Mouse (Mus musculus): ENCODE results near the gene Rgcc.

Gene Rgcc

DNA sequence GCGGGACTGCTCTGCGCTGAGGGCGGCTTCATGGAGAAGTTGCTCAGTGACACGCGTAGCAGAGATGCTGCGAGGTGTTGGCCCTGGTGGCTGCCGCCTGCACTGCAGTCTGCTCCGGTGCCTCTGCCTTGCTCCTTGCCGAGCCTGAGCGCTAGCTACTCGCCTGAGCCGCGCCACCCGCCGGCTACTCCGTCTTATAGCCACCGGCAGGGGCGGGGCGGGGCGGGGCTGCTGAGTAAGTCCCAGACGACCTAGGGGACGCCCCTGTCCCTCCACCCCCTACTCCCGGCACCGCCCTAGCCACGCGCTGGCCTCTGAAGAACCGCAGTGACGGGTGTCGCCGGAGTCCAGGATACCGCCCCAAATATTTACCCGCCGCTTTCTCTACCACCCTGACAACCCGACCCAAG, at the start of gene Rgcc:
Rgcc (minus strand) TSS at position 180 of the 410 bp plus-strand sequence.
- in situ Hi-C loops (cut with MboI, MseI): loop anchor here in 1 of 2 experiments (10.0 kb wide), 1 partner anchor 177 kb away; no protein-coding TSS in a partner anchor

- in situ Hi-C loops (cut with MboI, MseI): no loop called here
These were observed 44.9 kb upstream of the Rgcc start for GRCm38 (mm10) chr14:79346384-79346783.

- in situ Hi-C loops (cut with MboI, MseI): loop anchor here in 1 of 2 experiments (10.0 kb wide), 1 partner anchor 49 kb away; no protein-coding TSS in a partner anchor
These were observed 34.2 kb upstream of the Rgcc start for GRCm38 (mm10) chr14:79335613-79336012.

DNA sequence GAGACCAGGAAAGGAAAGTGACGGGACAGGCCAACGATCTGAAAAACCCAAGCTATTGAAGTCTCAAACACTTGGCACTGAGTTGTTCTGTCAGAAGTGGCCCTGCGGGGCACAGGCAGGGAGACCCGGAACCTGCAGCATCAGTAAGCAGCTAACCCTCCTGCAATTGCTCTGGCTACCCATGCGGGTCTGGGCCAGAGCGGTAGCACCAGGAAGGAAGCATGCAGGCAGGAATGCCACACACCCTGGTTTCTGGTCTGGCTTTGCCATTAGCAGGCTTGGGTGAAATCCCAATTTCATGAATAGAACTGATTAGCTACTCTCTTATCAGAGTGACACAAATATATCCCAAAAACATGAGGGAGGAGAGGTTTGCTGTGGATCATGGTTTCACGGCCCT, 30.5 kb upstream of the Rgcc start:
- in situ Hi-C loops (cut with MboI, MseI): loop anchor here in 1 of 2 experiments (10.0 kb wide), 1 partner anchor 53 kb away; no protein-coding TSS in a partner anchor

- in situ Hi-C loops (cut with MboI, MseI): loop anchor here in 1 of 2 experiments (10.0 kb wide), 1 partner anchor 54 kb away; no protein-coding TSS in a partner anchor
These were observed 29.6 kb upstream of the Rgcc start for GRCm38 (mm10) chr14:79330944-79331561.

GRCm38 (mm10) chr14:79327033-79327432, 25.6 kb upstream of the Rgcc start:
- in situ Hi-C loops (cut with MboI, MseI): loop anchor here (10.0 kb wide), 2 partner anchors 652 to 662 kb away; no protein-coding TSS in a partner anchor

- in situ Hi-C loops (cut with MboI, MseI): loop anchor here (5.0 to 10.0 kb wide), 3 partner anchors 197 to 659 kb away; no protein-coding TSS in a partner anchor
These were observed 22.8 kb upstream of the Rgcc start for GRCm38 (mm10) chr14:79324112-79324840.

GRCm38 (mm10) chr14:79321881-79322280, 20.4 kb upstream of the Rgcc start:
- in situ Hi-C loops (cut with MboI, MseI): loop anchor here (5.0 to 10.0 kb wide), 3 partner anchors 195 to 657 kb away; no protein-coding TSS in a partner anchor

DNA sequence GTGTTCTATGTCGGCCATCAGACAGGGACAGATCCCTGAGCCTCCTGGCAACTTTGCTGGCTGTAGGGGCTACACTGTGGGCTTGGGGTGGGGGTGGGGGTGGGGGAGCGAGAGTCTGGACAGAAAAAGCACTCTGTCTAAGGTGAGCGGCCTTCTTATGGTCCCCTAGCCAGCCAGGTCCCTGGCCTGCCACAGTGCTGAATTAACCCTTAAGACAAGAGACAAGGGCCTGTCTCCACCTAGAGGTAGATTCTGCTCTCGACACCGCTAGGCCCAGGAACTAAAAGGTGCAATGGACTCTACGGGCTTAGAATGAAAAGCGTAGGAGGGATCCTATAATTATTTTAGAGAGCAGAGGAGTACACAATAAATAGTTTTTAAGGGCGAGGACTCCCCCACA, 19.7 kb upstream of the Rgcc start:
- in situ Hi-C loops (cut with MboI, MseI): loop anchor here (5.0 to 10.0 kb wide), 3 partner anchors 194 to 656 kb away; no protein-coding TSS in a partner anchor

- in situ Hi-C loops (cut with MboI, MseI): no loop called here
These were observed 16.2 kb upstream of the Rgcc start for GRCm38 (mm10) chr14:79317602-79318001.

GRCm38 (mm10) chr14:79315877-79316276, 14.4 kb upstream of the Rgcc start:
- in situ Hi-C loops (cut with MboI, MseI): no loop called here

- in situ Hi-C loops (cut with MboI, MseI): no loop called here
These were observed 13.0 kb upstream of the Rgcc start for GRCm38 (mm10) chr14:79314245-79315010.

DNA sequence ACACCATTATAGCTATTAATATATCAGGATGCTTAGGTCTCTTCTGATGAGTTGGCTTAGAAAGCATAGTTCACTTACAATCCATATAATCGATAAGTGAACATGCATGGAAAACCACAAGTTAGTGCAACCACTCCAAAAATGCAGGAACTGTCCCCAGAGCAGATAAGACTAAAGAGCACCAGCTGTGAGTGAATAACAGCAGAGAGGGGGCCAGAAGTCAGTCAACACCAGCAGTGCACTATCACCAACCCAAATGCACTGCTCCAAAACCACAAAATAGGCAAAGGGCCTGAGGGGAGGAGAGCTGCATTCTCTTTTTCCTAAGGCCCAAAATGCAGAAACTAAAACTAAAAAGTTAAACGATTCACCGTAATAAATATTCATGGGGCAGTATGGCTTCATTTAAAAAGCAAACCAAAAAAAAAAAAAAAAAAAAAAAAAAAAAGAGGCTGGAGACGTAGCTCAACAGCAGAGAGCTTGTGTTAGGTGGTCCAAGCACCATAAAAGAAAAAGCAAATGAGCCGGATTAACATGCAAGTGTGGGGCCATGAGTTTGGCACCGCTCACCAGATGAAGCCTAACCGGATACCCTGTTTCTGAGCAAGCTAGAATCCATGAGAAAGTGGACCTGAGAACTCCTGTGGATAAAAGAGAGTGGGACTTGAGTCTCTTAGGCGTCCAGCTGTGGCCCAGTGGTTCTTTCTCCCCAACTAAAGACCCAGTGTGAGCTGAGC, 12.2 kb upstream of the Rgcc start:
- in situ Hi-C loops (cut with MboI, MseI): no loop called here

GRCm38 (mm10) chr14:79312719-79313118, 11.3 kb upstream of the Rgcc start:
- in situ Hi-C loops (cut with MboI, MseI): no loop called here

GRCm38 (mm10) chr14:79311918-79312454, 10.5 kb upstream of the Rgcc start:
- in situ Hi-C loops (cut with MboI, MseI): no loop called here

GRCm38 (mm10) chr14:79309115-79309514, 7.7 kb upstream of the Rgcc start:
- in situ Hi-C loops (cut with MboI, MseI): loop anchor here in 1 of 2 experiments (10.0 kb wide), 1 partner anchor 184 kb away; no protein-coding TSS in a partner anchor

DNA sequence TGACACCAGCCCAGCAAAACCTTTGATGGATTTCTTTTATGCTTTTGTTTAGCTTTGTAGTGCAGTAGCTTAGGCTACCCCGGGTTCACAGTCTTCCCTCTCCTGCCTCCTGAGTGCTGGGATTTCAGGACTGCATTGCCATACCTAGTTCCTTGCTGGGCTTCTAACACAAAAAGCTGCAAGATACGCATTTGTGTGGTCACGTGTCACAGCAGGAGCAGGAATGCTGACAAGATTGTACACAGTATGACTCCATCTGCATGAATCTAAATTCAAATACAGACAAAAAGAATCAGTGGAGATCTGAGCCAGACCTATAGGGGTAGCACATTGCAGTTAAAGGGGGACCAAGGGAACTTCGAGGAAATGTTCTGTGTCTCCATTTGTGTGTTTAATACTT, 6.9 kb upstream of the Rgcc start:
- in situ Hi-C loops (cut with MboI, MseI): loop anchor here in 1 of 2 experiments (10.0 kb wide), 1 partner anchor 184 kb away; no protein-coding TSS in a partner anchor

- in situ Hi-C loops (cut with MboI, MseI): loop anchor here in 1 of 2 experiments (10.0 kb wide), 1 partner anchor 183 kb away; no protein-coding TSS in a partner anchor
These were observed 6.5 kb upstream of the Rgcc start for GRCm38 (mm10) chr14:79307908-79308307.

DNA sequence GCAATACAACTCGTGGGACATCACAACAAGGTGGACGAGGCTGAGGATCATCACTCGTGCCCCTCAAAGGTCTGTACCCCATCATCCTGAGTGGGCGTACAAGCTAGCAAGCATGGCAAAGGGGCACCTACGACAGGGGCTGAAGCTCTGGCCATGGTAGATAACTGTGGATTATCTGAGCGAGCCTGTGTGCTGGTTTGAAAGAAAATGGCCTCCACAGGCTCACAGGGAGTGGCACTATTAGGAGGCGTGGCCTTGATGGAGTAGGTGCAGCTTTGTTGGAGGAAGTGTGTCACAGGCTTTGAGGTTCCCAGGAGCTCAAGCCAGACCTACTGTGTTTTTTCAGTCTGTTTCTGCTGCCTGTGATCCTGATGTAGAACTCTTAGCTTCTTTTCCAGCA, 5.7 kb upstream of the Rgcc start:
- in situ Hi-C loops (cut with MboI, MseI): loop anchor here in 1 of 2 experiments (10.0 kb wide), 1 partner anchor 182 kb away; no protein-coding TSS in a partner anchor

DNA sequence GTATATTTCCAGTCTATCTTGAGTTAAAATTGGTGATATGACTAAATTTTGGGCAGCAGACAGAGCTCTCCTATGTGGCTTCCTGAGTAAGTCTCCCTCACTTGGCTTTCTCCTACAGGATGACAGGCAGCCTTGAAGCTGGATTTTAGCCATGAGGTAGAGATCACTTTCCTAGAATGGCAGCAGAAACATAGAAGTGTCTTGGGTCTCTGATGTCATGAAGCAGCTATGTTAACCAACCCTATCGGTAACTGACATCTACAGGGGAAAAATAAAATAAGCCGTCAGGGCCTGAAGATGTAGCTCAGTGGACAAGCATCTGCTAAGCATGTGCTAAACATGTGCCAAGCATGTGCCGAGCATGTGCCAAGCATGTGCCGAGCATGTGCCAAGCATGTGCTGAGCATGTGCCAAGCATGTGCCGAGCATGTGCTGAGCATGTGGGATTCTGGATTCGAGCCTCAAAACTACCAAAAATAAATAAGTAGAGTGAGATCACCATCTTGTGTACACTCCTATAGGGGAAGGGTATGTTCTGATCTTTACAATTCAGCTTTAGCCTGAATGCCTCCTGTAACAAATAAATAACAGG, 3.5 kb upstream of the Rgcc start:
- in situ Hi-C loops (cut with MboI, MseI): loop anchor here in 1 of 2 experiments (10.0 kb wide), 1 partner anchor 180 kb away; no protein-coding TSS in a partner anchor

All from T-helper 17 cell (primary cell).